Mouse (Mus musculus) embryo, embryonic 11 days (tissue): ENCODE data around the gene Arid2.
A peak's percentile ranks its signal among the peaks of the same experiment; 100 is the strongest.
"Not testable (repeated sequence)": the region's sequence is repeated elsewhere in the genome, so short reads cannot be mapped to it uniquely, and the experiment has no call there.

Source experiments
- DNase-seq: peaks from one replicate; pipeline ENCODE4 v3.0.0-alpha.2; 2015

Gene Arid2

GRCm38 (mm10) chr15:96287369-96287975, at the start of gene Arid2:
TSS of gene Arid2 (plus strand) at chr15:96287518.
- peak; percentile 82 for DNase-seq

GRCm38 (mm10) chr15:96238071-96238470, 49.2 kb upstream of the Arid2 start:
- DNase-seq = no peak

- DNase-seq = no peak
Measured at GRCm38 (mm10) chr15:96244171-96244570, 43.1 kb upstream of the Arid2 start.

- not testable (repeated sequence) for DNase-seq
Measured at GRCm38 (mm10) chr15:96244715-96245114, 42.6 kb upstream of the Arid2 start.

- peak; percentile 34 for DNase-seq
Measured at GRCm38 (mm10) chr15:96253827-96254226, 33.5 kb upstream of the Arid2 start.

GRCm38 (mm10) chr15:96254356-96254755, 33.0 kb upstream of the Arid2 start:
- DNase-seq = peak; percentile 51

GRCm38 (mm10) chr15:96257781-96258180, 29.5 kb upstream of the Arid2 start:
- DNase-seq = no peak

- DNase-seq = no peak
Measured at GRCm38 (mm10) chr15:96264614-96265013, 22.7 kb upstream of the Arid2 start.

GRCm38 (mm10) chr15:96267933-96268332, 19.4 kb upstream of the Arid2 start:
- DNase-seq = no peak

- no peak for DNase-seq
Measured at GRCm38 (mm10) chr15:96268610-96269009, 18.7 kb upstream of the Arid2 start.

GRCm38 (mm10) chr15:96269402-96269801, 17.9 kb upstream of the Arid2 start:
- DNase-seq = no peak

- DNase-seq = no peak
Measured at GRCm38 (mm10) chr15:96270272-96270880, 16.9 kb upstream of the Arid2 start.

GRCm38 (mm10) chr15:96272356-96272755, 15.0 kb upstream of the Arid2 start:
- no peak for DNase-seq

GRCm38 (mm10) chr15:96274341-96274740, 13.0 kb upstream of the Arid2 start:
- DNase-seq = no peak

- no peak for DNase-seq
Measured at GRCm38 (mm10) chr15:96275198-96275597, 12.1 kb upstream of the Arid2 start.

GRCm38 (mm10) chr15:96275810-96276493, 11.4 kb upstream of the Arid2 start:
- no peak for DNase-seq

GRCm38 (mm10) chr15:96277061-96277460, 10.3 kb upstream of the Arid2 start:
- no peak for DNase-seq

GRCm38 (mm10) chr15:96281236-96281635, 6.1 kb upstream of the Arid2 start:
- no peak for DNase-seq

- DNase-seq = no peak
Measured at GRCm38 (mm10) chr15:96283141-96283540, 4.2 kb upstream of the Arid2 start.

- peak; percentile 59 for DNase-seq
Measured at GRCm38 (mm10) chr15:96283920-96284431, 3.3 kb upstream of the Arid2 start.

GRCm38 (mm10) chr15:96284711-96285322, 2.5 kb upstream of the Arid2 start:
- peak; percentile 68 for DNase-seq

- DNase-seq = peak; percentile 95
Measured at GRCm38 (mm10) chr15:96285323-96286014, 1.8 kb upstream of the Arid2 start.
